Mouse (Mus musculus) frontal cortex, postnatal 14 days (tissue): ENCODE results near the gene Psmd6.

Experiments used
- DNase-seq, 2 experiments: peaks; one replicate each; pipeline ENCODE4 v3.0.0; 2022; ENCODE audit warnings: low spot score in 2 of 2

The Psmd6 gene

DNA sequence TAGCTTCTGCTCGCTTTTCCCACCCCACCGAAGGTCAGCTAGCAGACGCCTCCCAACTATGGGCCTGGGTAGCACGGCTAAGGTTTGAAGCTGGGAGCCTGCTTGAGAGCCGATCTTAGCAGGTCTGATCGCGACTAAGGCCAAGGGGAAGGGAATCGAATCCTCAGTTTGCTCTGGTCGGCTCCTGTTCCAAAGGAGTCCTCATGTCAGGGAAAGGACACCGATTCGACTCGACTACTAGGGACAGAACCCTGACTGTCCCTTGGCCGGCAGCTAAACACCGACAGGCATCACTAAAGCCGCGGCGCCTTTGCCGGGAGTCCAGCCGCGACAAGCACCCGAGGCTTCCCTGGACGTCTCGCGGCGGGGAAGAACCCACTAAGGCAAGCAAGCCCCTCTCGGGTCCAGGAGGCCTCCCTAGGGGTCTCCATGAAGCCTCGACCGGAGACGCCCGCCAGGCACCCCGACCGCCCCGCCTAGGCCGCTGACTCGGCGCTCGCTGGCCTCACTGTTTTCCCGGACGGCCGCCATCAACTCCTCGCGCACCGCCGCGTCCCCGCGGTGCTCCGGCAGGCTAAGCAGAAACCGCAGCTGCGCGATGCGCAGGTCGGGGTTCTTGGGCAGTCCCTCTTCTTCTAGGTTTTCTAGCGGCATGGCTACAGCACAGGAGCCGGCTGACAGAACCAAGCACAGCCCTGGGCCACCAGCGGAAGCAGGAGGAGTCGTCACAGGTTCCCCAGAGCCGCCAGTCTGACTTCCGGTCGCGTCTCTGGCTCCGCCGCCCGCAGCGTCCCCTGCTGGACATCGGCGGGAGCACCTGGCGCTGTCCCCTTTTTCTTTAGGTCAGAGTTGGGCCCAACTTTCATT, at the start of gene Psmd6:
TSS of gene Psmd6 (minus strand) at position 755 of the 867 bp plus-strand sequence.
- DNase-seq = peak; percentile 83 to 91

DNA sequence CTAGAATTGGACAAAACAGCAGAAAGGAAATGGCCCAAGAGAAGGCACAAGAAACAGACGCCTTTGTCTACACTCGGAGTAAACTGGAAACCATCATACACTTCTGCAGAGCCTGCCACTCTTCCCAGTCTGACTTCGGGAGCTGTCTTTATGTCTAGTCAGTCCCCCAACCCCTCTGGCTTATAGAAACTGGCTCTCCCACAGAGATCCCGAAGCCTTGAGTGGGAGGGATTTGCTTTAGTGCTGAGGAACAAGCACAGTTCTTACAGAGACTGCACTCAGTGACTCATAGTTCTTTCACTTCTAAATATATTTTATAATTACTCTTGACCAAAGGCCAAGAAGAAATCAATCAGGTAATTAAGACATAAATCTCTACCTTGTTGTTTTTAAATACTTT, 10.1 kb downstream of the Psmd6 start:
- no peak for DNase-seq

DNA sequence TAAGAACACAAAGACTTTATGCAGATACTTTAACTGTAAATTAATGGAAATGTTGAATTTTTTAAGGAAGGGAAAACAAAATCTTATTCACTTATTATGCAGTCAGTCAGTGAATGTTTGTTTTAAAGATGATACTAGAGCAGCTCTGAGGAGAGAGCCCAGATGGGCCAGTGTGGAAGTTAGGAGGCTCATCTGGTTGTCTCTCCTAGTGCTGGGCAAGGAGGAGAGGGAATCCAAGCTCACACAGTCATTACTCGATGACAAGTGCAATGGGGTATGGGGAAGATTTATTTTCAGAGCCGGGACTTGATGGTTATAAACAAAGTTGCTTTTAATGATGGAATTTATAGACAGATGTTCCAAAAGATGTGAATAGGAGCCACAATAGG, 15.9 kb downstream of the Psmd6 start:
- DNase-seq = no peak

DNA sequence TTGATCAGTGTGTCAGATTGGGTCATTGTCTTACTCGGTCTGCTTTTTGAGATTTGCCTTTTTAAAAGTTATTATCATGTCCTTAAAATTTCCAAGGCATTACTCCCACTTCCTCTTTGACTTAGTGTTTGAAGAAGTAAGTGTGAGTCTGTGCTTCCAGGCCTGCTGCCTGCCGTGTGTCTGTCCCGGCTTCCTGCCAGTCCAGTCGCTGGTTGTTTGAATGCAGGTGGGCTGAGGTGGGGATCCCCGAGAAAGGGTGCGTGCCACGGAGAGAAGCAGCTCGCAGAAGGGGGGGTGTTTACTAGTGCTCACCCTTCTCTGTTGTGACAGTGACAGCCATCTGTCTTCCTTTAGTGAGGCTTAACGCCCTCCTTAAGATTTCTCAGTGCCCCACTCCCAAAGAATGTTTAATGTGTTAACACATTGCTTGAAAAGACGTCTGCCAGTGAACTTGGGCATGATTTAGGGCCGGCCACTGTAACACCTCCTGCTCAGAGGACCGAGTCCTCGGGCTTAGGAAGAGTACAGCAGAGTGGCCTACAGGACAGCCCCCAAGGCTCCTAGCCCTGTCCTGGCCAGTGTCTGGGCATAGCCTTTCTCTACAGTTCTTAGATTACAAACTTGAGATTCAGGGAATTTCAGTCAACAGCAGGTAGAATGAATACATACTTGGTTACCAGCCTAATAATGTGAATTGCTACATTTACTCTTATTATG, 16.4 kb downstream of the Psmd6 start:
- DNase-seq = no peak

DNA sequence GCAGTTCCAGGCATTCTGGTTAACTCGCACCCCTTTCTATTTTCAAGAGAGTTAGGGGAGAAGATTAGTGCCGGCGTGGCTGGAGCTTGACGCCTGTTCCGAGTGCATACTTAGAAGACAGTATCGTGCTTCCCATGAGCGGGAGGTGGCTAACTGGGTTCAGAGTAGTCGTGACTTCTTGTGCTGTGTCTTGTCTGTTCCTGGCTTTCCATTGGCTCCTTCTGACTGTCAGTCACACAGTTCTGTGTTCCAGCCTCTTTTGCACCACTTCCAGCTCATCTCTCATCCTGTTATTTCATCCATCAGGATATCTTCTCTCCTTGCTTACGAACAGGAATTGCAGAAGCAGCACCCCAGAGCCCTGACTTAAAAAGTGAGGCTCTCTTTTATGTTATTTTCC, 19.5 kb downstream of the Psmd6 start:
- DNase-seq = no peak

DNA sequence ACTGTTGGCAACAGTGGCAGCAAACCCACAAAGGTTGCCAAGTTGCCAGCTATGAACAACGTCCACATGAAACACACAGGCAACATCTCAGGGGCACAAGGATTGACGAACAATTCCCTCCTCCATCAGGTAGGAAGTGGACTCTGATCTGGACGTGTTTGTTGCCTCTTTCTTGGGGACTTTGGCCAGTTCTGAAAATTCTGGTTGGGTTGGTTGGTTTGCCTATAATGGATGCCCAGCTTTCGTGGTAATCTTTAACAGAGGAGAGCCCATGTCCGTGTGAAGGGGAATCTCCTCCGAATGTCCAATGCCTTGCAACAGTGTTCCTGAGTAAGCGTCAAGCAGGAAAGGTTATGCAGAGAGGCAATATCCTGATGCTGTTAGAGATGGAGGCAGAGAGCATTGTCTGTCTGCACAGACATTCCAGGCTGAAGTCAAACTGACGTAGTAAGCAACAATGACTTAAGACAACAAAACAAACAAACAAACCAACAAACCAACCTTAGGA, 20.0 kb downstream of the Psmd6 start:
- no peak for DNase-seq

DNA sequence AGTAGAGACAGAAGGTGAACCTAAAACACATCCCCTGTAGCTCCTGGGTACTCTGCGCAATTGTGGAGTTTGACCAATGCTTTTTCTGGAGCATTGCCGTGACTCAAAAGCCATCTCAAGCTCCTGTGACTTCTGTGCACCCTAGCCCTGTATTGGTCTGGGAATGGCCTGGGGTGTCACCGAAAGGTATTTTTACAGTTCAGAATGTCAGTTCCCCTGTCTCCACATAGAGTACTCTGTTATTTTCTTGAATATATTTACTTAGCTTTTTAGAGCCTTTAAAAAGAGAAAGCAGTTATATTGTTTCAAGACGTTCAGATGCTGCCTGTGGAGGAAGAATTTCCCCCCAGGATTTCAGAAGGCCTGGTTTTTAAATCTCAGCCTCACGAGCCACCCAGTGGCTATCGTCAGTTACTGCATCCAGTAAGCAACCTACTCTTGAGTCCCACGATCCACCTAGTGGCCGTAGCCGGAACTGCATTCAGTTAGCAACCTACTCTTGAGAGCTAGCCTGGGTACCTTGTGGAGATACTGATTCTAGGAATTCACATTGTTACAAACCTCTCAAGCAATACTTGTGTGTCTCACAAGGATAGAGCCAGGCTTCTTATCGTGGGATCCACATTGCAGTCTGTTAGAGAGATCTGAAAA, 22.3 kb downstream of the Psmd6 start:
- DNase-seq = peak; percentile 82 to 91

DNA sequence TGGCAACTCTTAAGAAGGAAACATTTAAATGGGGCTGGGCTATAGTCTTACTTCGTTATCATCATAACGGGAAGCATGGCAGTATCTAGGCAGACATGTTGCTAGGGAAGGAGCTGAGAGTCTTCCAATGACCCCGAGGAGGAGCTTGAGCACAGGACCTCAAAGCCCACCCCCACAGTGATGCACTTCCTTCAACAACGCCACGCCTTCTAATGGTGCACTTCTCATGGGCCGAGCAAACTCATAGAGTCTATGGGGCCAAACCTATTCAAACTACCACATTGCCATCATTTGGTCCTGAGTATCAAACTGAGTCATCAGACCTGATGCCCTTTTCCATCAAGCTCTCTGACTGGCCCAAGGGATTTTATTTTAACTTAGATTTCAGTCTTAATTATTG, 30.2 kb downstream of the Psmd6 start:
- DNase-seq = no peak

DNA sequence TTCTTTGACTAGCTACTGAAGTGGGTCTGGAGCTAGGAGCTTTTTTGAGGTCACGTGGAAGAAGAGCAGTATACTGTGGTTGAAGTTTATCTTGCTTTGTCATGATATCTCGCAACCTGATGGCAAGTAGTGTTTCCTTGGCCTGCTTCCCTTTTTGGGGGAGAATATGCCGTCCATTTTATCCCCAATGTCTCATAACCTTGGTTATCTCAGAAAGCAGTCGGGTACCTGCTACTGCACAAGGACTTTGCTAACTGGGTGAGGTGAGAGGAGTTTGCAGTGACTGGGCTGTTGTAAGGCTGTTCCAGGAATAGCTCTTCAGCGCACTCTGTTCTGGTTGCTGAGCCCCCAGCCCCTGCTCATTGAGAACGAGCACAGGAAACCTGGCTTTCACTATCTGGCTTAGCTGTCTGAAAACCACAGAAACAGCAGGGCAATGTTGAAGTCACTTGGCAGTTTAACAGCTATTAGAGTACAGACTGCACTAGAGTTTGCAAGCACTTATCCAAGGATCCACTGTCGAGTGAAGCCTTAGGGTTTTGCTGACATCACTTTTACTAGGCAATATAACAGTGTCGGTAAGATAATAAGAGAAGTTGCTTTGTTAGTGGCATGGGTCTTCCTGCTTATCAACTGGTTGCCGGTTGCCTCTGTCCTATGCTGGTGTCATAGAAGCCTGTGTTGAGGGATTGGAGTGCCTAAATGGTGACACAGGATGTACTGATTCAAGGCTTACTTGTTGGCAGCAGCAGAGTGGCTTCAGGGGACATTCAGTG, 32.6 kb downstream of the Psmd6 start:
- DNase-seq = no peak

DNA sequence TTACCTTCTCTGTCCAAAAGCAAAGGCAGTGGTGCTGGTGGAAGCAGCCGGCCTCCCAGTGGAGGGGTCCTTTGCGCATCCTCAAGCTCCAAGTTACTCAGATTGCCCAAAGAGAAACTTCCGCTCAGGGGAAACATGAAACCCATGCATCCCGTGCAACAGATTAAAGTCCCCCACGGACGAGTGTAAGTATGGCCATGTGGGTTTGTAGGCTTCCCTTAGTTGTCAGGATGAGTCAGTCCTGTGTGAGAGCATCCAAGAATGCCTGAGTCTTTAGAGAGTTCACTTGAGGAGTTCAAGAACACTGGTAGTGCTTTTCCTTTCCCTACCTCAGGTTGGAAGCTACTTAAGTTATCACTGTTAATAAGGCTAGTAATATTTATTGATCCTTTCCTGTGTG, 33.4 kb downstream of the Psmd6 start:
- DNase-seq = no peak

DNA sequence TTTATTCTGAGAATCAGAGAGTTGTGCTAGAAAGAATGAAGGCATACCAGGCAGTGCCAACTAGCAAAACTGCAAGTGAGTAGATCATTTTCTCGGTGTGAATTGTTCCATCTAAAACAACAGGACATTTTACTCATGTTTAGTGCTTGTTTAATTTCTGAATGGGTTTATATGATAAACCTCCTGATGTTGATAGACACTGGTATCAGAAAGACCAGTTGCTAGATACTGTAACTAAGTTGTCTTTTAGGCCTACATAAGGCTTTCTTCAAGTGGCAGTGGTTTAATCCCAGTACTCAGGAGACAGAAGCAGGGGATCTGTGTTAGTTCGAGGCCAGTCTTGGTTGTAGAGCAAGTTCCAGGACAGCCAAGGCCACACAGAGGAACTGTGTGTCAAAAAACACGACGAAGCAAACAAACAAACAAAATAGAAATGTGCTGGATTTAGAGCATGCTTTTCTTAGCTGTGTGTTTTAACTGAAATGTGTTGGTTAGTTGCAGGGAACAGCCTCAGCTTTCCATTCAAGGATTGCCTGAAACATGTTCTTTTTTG, 34.0 kb downstream of the Psmd6 start:
- DNase-seq = no peak

DNA sequence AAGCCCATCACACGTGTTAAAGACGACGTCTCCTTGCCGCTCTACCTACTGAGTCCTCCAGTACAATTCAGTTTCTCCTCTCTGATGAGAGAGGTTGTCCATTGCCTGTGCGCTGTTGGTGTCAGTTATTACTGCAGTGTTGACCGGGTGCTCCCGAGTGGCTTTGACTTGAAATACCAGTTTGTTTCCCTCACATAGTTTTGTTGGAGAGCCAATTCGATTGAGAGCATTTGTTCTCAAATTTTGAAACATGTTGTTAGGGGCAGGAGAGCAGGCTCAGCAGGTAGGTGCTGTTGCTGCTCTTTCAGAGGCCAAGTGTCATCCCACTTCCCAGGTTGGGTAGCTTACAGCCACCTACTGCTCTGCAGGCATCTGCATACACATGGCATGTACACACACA, 37.0 kb downstream of the Psmd6 start:
- DNase-seq = no peak

DNA sequence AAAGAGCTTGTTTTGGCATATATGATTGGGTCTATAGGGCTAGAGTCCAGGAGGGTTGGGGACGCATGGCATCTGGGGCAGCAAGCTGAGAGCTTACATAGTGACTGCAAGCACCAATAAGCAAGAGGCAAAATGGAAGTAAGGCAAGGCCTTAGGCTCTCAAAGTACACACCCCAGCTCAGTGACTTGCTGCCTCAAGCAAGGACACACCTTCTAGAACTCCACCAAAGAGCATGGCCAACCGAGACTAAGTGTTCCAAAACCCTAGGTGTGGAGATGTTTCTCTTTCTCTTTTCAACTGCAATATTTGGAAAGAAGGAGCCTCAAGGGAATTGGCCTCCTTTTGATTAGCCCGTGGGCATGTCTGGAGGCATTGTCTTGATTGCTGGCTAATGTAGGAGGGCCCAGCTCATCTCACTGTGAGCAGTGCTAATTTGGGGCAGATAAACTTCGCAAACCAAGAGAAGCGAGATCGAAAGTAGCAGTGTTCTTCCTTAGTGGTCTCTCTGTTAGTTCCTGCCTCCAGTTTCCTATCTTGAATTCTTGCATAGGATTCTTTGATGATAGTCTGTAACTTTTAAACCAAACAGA, 40.1 kb downstream of the Psmd6 start:
- no peak for DNase-seq

DNA sequence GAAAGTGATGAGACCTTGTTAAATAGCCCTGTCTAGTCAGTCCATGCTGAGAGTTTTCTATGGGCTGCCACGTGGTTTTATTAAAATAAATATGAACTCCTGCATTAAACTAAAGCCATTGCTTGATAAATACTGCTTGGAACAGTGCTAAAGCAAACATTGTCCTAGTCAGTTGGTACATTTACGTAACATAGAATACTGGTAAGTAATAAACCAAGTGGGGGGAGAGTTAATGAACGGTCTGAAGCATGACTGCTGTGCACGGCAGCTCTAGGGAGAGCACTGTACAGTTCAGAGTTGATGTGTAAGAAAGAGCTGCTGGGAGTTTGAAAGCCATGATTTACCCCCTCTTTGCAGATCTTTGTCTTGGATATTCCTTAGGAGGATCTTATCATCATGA, 49.3 kb downstream of the Psmd6 start:
- DNase-seq = no peak

DNA sequence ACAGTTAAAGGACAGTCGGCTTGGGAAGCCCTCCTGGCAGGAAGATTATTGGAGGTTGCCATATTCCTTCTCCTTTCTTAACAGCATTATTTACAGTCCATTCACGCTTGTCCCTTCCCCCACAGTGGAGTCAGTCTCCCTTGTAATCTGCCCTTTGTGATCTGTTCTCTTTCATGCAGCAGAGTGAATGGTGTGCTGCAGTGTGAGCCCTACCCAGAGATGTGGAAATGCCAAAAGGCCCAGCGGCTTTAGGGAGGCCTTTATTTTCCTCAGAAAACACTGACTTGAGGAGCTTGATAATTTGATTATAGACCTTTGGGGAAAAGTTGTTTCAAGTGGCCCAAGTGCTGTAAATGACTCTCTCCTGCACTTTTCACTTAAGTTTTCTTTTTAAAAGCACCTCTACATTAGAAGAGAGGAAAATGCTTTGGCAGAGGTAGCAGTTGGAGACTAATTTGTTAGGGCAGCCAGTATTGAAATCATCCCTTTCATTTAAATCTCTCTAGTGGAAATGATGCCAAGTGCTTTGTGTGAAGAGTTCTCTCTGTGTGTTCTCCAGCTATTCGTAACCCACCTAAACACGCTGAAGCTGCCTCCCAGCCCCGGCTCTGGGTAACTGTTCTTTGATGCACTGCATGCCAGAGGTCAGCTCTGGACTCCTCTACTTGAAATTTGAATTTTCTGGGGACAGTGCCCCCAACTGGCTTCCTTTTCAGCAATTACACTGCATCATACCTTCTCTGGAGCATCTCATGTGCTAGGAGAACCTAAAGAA, 50.1 kb downstream of the Psmd6 start:
- DNase-seq = no peak

DNA sequence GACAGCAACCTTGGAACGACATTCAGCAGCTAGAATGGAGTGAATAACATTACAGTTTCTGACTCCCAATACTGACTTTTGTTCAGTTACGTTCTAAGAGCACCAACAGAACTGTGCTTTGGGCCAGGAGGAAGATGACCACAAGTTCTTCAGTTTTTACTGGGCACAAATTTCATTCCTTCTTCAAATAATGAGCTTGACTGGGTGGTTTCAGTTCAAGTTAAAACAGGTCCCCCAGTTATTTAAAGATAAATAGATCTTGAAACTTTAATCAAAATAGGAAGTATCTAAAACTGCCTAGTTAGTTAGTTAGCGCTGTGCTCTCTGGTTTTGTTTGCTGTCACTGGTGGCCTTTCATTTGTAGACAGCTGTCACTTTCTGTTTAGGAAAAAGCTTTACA, 52.2 kb downstream of the Psmd6 start:
- DNase-seq = no peak

DNA sequence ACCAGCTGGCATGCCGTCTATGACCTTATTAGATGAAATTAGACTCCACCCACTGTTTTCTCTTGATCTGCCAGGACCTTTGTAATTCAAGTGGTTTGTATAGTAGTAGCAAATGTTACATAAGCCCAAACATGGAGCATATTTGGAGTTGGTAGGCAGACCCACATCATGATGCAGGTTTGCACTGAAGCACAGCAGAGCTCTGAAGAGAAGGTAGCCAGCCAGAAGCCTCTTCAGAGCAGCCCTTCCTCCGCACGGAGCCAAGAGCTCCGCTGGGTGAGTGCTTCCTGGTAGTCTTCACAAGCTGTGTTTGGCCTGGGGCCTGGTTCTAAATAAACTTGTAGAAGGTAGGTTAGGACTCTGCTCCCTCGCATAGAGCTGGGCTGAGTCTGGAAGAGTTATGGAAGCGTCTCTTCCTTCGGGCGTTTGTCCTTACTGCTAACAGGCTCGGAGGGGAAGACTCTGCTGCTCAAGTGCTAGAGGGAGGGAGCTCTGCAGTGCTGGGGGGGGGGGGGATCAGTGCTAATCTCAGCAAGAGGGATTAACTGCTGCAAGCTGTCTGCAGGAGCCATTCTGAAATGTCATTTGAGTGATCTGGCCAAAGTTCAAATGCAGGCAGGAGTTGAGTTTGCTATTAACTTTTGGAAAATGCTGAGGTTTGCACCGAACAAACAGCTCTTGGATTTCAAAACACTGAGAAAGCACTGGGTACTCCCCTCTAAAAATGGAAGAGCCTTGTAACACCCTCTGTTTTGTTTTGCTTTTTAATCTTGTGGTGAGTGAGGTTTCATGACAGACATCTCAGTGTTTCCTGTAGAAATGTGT, 52.9 kb downstream of the Psmd6 start:
- no peak for DNase-seq

DNA sequence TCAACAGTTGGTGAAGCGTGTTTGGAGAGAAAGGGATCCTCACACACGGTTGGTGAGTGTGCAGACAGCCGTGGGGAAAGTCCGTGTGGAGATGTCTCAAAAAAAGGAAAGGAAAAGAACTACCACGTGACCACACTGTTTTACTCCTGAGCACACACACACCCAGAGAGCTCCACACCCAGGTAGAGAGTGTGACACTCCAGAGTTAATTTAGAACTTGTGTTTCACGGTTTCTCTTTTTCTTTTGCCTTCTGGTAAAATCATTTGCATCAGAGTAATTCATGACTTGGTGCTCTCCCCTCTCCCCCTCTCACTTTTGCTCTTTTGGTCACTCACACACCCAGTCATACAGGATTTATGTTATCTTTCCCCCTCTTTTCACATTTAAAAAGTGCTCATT, 54.5 kb downstream of the Psmd6 start:
- no peak for DNase-seq

DNA sequence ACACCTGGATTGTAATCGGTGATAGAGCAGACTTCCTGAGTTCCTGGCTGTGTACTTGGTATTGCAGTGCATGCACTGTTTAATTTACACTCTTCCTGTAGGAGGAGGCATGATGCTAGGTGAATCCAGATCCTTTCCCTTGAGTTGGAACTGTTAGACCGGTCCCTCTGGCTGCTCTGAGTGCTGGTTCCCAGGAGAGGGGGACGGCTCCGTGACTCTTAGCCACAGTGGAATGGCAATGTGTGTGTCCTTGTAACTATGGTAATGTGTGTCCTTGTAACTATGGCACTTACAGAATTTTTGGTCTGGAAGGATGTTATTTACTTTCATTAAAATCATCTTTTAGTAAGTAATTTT, 55.7 kb downstream of the Psmd6 start:
- DNase-seq = no peak
